Mouse (Mus musculus): Measurements from ENCODE around the gene Kifc3. TPM values are rescaled to one million over a fixed set of nuclear protein-coding genes. Genes with fewer than 3 reads are reported as not detected.

The Kifc3 gene
- polyA plus RNA-seq, 1 experiment from 2014 or later: 8.9 TPM

Other genes with a start within 250 kb of the Kifc3 start
- 145 and 157 TPM in 2 replicates for gene Adgrg1, start 228.1 kb downstream of the Kifc3 start, polyA plus RNA-seq (2014; fragmentation: Nextera tagmentation; extraction: Ambion mirVana)
- gene Adgrg3, start 185.1 kb downstream of the Kifc3 start, polyA plus RNA-seq (2014; fragmentation: Nextera tagmentation; extraction: Ambion mirVana): 1.2 TPM in 2 replicates
- gene Drc7, start 147.7 kb downstream of the Kifc3 start, polyA plus RNA-seq (2014; fragmentation: Nextera tagmentation; extraction: Ambion mirVana): 0.71 and 1.2 TPM in 2 replicates
- 26.2 and 37.0 TPM in 2 replicates for gene Katnb1, start 121.6 kb downstream of the Kifc3 start, polyA plus RNA-seq (2014; fragmentation: Nextera tagmentation; extraction: Ambion mirVana)
- 0.52 and 0.58 TPM in 2 replicates for gene Cngb1, start 103.8 kb upstream of the Kifc3 start, polyA plus RNA-seq (2014; fragmentation: Nextera tagmentation; extraction: Ambion mirVana)
- gene Tepp, start 107.8 kb upstream of the Kifc3 start, polyA plus RNA-seq (2014; fragmentation: Nextera tagmentation; extraction: Ambion mirVana): 0.80 and 1.0 TPM in 2 replicates
- gene Zfp319, start 129.1 kb upstream of the Kifc3 start, polyA plus RNA-seq (2014; fragmentation: Nextera tagmentation; extraction: Ambion mirVana): 11.5 and 14.4 TPM in 2 replicates
- 40.0 and 45.8 TPM in 2 replicates for gene Usb1, start 129.5 kb upstream of the Kifc3 start, polyA plus RNA-seq (2014; fragmentation: Nextera tagmentation; extraction: Ambion mirVana)
- gene Mmp15, start 149.5 kb upstream of the Kifc3 start, polyA plus RNA-seq (2014; fragmentation: Nextera tagmentation; extraction: Ambion mirVana): 10.3 and 12.5 TPM in 2 replicates
- gene Cfap20, start 232.1 kb upstream of the Kifc3 start, polyA plus RNA-seq (2014; fragmentation: Nextera tagmentation; extraction: Ambion mirVana): 137 and 152 TPM in 2 replicates

All from forebrain, embryonic 14.5 days (tissue).